Mouse (Mus musculus) naive thymus-derived CD4-positive, alpha-beta T cell, adult 2 months (primary cell): Measurements from ENCODE around the gene Smad3.

ENCODE experiments used
- DNase-seq: peaks from one replicate; pipeline ENCODE4 v3.0.0-alpha.2; 2011; ENCODE audit warnings: low read depth

Gene Smad3

GRCm38 (mm10) chr9:63772452-63772851 is 14.7 kb upstream of the Smad3 start:
- no peak for DNase-seq

- no peak for DNase-seq
These were observed 13.9 kb upstream of the Smad3 start for GRCm38 (mm10) chr9:63771676-63772075.

GRCm38 (mm10) chr9:63761367-63762094 is 3.7 kb upstream of the Smad3 start:
- DNase-seq, result peak; percentile 63

GRCm38 (mm10) chr9:63760783-63761182 is 3.0 kb upstream of the Smad3 start:
- no peak for DNase-seq

GRCm38 (mm10) chr9:63759973-63760722 is 2.4 kb upstream of the Smad3 start:
- DNase-seq, result no peak

- peak; percentile 90 for DNase-seq
These were observed 1.0 kb upstream of the Smad3 start for GRCm38 (mm10) chr9:63758641-63759391.

- peak; percentile 62 for DNase-seq
These were observed 377 bp downstream of the Smad3 start for GRCm38 (mm10) chr9:63757462-63757772.

GRCm38 (mm10) chr9:63756581-63757461 is 973 bp downstream of the Smad3 start:
- DNase-seq, result peak; percentile 76

GRCm38 (mm10) chr9:63755671-63756543 is 1.9 kb downstream of the Smad3 start:
- peak; percentile 47 for DNase-seq

GRCm38 (mm10) chr9:63754556-63755510 is 3.0 kb downstream of the Smad3 start:
- peak; percentile 59 for DNase-seq

- no peak for DNase-seq
These were observed 3.8 kb downstream of the Smad3 start for GRCm38 (mm10) chr9:63754039-63754438.

- DNase-seq, result no peak
These were observed 4.4 kb downstream of the Smad3 start for GRCm38 (mm10) chr9:63753359-63753758.

- no peak for DNase-seq
These were observed 5.2 kb downstream of the Smad3 start for GRCm38 (mm10) chr9:63752576-63752975.

GRCm38 (mm10) chr9:63751325-63751724 is 6.5 kb downstream of the Smad3 start:
- DNase-seq, result no peak

- no peak for DNase-seq
These were observed 7.3 kb downstream of the Smad3 start for GRCm38 (mm10) chr9:63750360-63750974.

GRCm38 (mm10) chr9:63749296-63749915 is 8.4 kb downstream of the Smad3 start:
- peak; percentile 66 for DNase-seq

GRCm38 (mm10) chr9:63747645-63748295 is 10.0 kb downstream of the Smad3 start:
- no peak for DNase-seq

- DNase-seq, result no peak
These were observed 10.8 kb downstream of the Smad3 start for GRCm38 (mm10) chr9:63746980-63747379.
